Mouse (Mus musculus): Measurements from ENCODE around the gene Fam124a. TPM values are rescaled to one million over a fixed set of nuclear protein-coding genes. Genes with fewer than 3 reads are reported as not detected.
"Not testable (repeated sequence)": the region's sequence is repeated elsewhere in the genome, so short reads cannot be mapped to it uniquely, and the experiment has no call there.

Fam124a gene
- total RNA-seq, 2 experiments from 2014 or later: 11.5 to 13.1 TPM

DNA sequence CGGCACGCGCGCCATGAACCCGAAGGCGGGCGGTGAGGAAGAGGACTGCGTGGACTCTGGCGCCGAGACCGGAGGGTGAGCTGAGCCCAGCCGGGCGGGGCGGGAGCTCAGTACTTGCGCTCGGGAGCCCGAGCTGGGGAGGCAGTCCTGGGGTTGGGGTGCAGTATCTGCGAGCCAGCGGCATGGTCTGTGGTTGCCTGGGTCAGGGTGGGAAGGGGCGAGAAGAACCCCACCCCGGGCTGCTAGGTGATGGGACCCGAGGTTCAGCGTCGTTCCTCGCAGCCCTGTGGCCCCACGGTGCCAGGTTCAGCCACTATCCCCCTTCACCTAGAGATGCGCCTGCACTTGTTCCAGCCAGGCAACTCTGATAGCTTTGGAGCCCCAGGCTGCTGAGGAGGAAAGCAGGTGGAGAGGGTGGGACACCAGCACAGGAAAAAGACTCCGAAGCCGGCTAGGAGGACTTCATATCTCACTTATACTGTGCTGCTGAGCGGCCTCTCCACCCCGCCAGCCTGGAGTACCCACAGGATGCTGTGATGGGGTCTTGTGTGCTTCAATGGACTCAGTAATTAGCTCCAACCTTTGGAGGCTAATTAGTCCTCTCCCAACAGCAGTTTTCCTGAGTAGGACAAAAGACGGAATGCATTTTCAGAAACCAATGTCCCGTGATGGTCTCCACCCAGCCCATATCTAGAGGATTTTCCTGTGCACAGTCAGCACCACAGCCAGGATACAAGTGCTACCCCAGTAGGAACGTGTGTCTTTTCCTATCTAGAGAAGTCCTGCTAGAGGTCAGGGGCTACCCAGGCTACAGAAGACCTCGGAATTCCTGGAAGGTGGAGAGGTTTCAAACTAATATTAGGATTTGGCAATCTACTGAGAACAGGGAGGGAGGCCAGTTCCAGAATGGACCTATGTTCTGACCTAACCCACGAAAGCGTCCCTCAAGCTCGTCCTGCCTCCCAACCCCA is 588 bp downstream of the Fam124a start:
- TF ChIP-seq CTCF (conservative IDR thresholded peaks at IDR 0.05): no peak; the same call in 1 of the 2 replicates
- H3K27ac ChIP-seq: peak overlapping the region; percentile 64

DNA sequence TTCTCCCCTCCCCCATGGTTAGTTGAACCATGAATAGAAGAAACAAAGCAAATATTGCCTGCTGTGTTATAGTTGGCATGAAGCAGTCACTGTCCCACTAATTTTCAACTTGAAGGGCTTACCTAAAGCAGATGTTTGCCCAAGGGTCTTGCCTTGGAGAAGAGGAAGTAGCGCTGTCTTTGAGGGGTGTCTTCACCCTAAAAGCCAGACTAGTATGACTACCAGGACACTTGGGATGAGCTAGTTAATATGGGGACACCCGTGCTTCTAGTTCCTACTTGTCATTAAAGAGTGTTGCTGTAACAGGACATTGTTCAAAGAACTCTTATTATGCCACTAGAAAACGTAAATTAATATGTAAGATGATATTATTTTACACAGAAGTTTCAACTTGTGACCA is 1.6 kb downstream of the Fam124a start:
- TF ChIP-seq CTCF (conservative IDR thresholded peaks at IDR 0.05): no peak
- no peak for DNase-seq (ENCODE audit: low spot score in 2 of 2)
- H3K4me3 ChIP-seq: peak overlapping the region; percentile 85; the same call in 1 of the 2 replicates
- H3K27ac ChIP-seq: no peak overlapping the region

More for the DNA sequence above, 588 bp downstream of the Fam124a start:
- H3K4me3 ChIP-seq: peak overlapping the region; percentile 85
- no peak for DNase-seq (ENCODE audit: low spot score in 2 of 2)

DNA sequence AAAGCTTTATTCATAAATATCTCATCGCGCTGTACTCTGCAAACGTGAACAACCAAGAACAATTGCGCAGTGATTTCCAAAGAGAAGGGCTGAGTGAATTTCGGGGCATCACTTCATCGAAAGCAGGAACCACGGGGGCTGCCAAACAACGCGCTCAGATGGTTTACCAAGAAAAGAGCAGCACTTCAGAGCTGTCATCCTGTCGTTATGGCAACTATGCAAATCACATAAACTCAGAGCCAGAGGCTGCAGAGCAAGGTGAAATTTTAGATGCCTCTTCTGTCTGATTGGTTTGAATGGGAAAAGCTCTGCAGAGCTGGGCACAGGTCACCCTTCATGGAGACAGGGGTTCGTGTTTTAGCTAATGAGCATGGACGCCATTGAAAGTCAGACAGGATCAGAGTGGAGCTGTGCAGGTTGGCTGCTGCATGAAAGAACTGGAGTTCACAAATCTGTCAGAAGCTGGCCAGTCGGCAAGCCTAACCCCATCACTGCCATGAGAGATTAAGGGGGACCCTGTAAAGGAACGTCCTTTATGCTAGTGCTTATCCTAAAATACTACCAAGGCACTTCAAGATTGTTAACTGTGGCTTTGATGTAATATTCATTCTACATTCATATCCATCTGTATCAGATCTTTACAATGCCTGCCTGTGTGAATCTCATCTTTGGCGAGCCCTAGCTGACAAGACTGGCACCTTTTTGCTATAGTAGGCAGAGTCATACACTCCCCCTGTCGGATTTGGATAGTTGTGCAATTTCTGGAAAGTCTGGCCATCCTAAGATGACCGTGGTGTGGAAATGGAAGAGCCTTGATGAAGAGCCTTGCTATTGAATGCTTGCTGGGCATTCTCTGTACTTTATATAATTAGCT is 6.6 kb downstream of the Fam124a start:
- TF ChIP-seq CTCF (conservative IDR thresholded peaks at IDR 0.05): peak; percentile 50
- DNase-seq (ENCODE audit: low spot score in 2 of 2): peak; percentile 61 to 74
- Histone ChIP-seq H3K27ac (peak overlapping the region; percentile 70), H3K4me3 (peak overlapping the region; percentile 31)

DNA sequence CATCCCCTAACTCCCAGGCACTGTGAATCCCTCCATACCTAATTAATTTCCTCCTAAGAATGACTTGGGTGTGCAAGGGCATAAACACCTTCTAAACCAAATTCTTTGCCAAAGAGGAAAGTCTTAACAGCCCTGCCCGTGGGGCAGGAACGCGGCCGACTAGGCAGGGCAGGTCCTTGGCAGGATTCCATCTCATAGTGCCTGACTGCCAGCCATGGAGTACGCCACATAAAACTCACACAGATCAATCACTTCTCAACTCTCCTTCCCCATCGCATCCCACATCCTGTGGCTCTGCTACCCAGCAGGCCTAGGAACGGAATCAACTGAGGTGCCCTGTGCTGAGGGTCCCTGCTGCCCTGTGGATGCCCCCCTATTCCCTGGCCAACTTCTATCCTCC is 8.1 kb downstream of the Fam124a start:
- TF ChIP-seq CTCF (conservative IDR thresholded peaks at IDR 0.05): no peak
- H3K4me3 ChIP-seq: no peak overlapping the region
- H3K27ac ChIP-seq: no peak overlapping the region
- DNase-seq (ENCODE audit: low spot score in 2 of 2): no peak

DNA sequence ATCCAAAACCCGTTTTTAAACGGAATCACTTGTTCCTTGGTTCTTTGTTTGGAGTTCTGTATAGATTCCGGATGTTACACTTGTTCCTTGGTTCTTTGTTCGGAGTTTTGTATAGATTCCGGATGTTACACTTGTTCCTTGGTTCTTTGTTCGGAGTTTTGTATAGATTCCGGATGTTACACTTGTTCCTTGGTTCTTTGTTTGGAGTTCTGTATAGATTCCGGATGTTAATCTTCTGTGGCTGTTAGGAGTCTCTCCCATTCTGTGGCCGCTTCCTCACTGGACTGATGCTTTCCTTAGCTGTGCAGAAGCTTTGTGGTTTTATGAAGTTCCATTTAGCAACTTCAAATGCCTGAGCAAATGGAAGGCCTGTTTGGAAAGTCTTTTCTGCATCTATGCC is 11.3 kb downstream of the Fam124a start, which contains the start of gene Gm4131:
Gene Gm4131, minus strand, starts transcription at position 101 of the 400 bp plus-strand sequence.
- DNase-seq (ENCODE audit: low spot score in 2 of 2); H3K4me3 ChIP-seq; H3K27ac ChIP-seq: not testable (repeated sequence)

DNA sequence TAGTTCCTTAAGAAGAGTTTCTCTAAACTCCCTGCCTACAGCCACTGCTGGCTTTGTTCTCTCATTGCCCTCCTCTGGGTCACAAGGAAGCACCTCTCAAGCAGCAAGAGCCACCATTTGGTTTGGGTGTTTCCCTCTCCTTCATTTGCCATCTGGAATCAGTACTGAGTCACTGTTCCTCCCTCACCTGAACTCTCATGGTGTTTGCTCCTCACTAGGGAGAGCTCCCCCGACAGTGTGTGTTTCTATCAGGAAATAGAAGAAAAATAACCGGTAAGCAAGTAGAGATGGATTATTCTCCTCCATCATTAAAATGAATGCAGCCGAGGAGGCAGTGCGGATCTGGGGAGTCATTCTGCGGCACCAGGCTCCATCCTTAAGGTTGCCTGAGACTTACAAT is 13.9 kb downstream of the Fam124a start:
- H3K27ac ChIP-seq: no peak overlapping the region
- no peak for DNase-seq (ENCODE audit: low spot score in 2 of 2)
- H3K4me3 ChIP-seq: no peak overlapping the region
- TF ChIP-seq CTCF (conservative IDR thresholded peaks at IDR 0.05): no peak

GRCm38 (mm10) chr14:62570299-62570698 is 14.8 kb downstream of the Fam124a start:
- TF ChIP-seq CTCF (conservative IDR thresholded peaks at IDR 0.05): no peak
- DNase-seq (ENCODE audit: low spot score in 2 of 2): no peak
- Histone ChIP-seq H3K27ac (no peak overlapping the region), H3K4me3 (no peak overlapping the region)

- no peak overlapping the region for H3K27ac ChIP-seq
- TF ChIP-seq CTCF (conservative IDR thresholded peaks at IDR 0.05): no peak
- H3K4me3 ChIP-seq: no peak overlapping the region
- no peak for DNase-seq (ENCODE audit: low spot score in 2 of 2)
Observed at GRCm38 (mm10) chr14:62573454-62573853, 17.9 kb downstream of the Fam124a start.

GRCm38 (mm10) chr14:62574906-62575305 is 19.4 kb downstream of the Fam124a start:
- Histone ChIP-seq H3K4me3 (no peak overlapping the region), H3K27ac (no peak overlapping the region)
- no peak for TF ChIP-seq CTCF (conservative IDR thresholded peaks at IDR 0.05)
- DNase-seq (ENCODE audit: low spot score in 2 of 2): no peak

DNA sequence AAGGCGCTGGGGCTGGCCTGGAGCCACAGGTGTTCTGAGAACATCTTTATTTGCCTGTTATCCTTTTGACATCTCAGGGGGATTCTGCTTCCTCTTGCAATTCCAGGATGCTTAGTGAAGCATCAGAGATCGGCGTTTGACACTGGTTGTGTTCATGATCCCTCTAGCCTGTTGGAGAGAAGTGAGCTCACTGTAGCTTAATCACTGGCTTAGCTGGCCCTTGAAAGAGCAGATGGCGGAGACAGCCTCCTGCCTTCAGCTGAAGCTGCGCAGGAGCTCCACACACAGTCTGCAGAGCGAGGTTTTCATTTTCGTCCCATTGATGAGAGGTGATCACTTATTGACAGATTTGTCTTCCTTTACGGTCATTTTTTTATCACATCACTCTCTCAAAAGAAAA is 20.3 kb downstream of the Fam124a start:
- TF ChIP-seq CTCF (conservative IDR thresholded peaks at IDR 0.05): no peak
- Histone ChIP-seq H3K4me3 (peak overlapping the region; percentile 24), H3K27ac (peak overlapping the region; percentile 43; the same call in 1 of the 2 replicates)
- DNase-seq (ENCODE audit: low spot score in 2 of 2): peak; percentile 23 to 52

DNA sequence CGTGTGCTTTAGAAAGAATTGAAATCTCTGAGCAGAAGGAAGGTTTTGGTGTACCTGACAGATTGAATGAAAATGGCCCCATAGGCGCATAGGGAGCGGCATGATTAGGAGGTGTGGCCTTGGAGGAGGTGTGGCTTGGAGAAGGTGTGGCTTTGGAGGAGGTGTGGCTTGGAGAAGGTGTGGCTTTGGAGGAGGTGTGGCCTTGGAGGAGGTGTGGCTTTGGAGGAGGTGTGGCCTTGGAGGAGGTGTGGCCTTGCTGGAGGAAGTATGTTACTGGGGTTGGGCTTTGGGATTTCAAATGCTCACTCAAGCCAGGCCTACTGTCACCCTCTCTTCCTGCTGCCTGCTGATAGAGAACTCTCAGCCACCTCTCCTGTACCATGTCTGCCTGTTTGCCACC is 25.4 kb downstream of the Fam124a start:
- no peak for DNase-seq (ENCODE audit: low spot score in 2 of 2)
- H3K27ac ChIP-seq: peak overlapping the region; percentile 39; the same call in 1 of the 2 replicates
- TF ChIP-seq CTCF (conservative IDR thresholded peaks at IDR 0.05): no peak
- no peak overlapping the region for H3K4me3 ChIP-seq

DNA sequence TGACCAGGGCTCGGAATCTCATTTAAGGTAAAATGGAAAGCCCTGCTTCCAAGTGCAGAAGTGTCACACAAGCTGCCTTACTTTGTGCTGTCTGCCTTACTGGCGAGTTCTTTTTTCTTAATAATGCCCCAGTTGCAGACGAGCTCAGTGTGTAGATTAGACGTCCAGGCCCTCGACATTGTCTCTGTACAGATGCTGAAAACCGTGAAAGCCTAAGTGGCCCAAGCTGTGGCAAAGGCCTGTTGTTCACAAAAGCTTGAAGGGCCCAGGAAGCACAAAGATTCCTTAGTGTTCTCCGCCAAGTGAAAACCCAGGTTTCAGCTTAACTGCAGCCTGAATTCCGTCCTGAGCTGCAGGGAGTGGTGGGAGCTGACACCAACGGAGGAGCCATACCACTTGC is 26.2 kb downstream of the Fam124a start:
- TF ChIP-seq CTCF (conservative IDR thresholded peaks at IDR 0.05): no peak
- no peak for DNase-seq (ENCODE audit: low spot score in 2 of 2)
- Histone ChIP-seq H3K27ac (peak overlapping the region; percentile 39; the same call in 1 of the 2 replicates), H3K4me3 (no peak overlapping the region)

- DNase-seq (ENCODE audit: low spot score in 2 of 2): no peak
- H3K4me3 ChIP-seq: no peak overlapping the region
- TF ChIP-seq CTCF (conservative IDR thresholded peaks at IDR 0.05): no peak
- H3K27ac ChIP-seq: peak overlapping the region; percentile 69
Observed at GRCm38 (mm10) chr14:62584637-62585036, 29.1 kb downstream of the Fam124a start.

Data from layer of hippocampus, adult 2 months (tissue).